Mouse (Mus musculus) stomach, embryonic 15.5 days (tissue): ENCODE data around the gene Strip1. TPM values are rescaled to one million over a fixed set of nuclear protein-coding genes. Genes with fewer than 3 reads are reported as not detected.
"Not testable (repeated sequence)": the region's sequence is repeated elsewhere in the genome, so short reads cannot be mapped to it uniquely, and the experiment has no call there.

Experiments
- ATAC-seq: fragments of 200-750 bp; cut with Nextera tagmentation; 2 replicates; pipeline ENCODE4 v1.8.0; 2017; ENCODE audit warnings: low read depth, moderate number of reproducible peaks, moderate TSS enrichment; ENCODE audit not compliant: insufficient read depth, low FRiP score
- H3K27ac ChIP-seq: fragments of 300-500 bp; sonication (generic); 2 replicates; pipeline ENCODE4 v1.5.1; 2015; ENCODE audit warnings: mild to moderate bottlenecking, inconsistent platforms
- H3K27me3 ChIP-seq: fragments of 300-500 bp; sonication (generic); replicated peaks from 2 replicates; pipeline ENCODE4 v1.6.1; 2015; ENCODE audit warnings: inconsistent platforms
- H3K36me3 ChIP-seq: fragments of 300-500 bp; sonication (generic); 2 replicates; pipeline ENCODE4 v1.6.1; 2015; ENCODE audit warnings: inconsistent platforms
- H3K4me1 ChIP-seq: fragments of 300-500 bp; sonication (generic); 2 replicates; pipeline ENCODE4 v1.6.1; 2015; ENCODE audit warnings: inconsistent platforms
- H3K4me2 ChIP-seq: fragments of 300-500 bp; sonication (generic); 2 replicates; pipeline ENCODE4 v1.6.1; 2015; ENCODE audit warnings: mild to moderate bottlenecking, inconsistent platforms
- H3K4me3 ChIP-seq: fragments of 300-500 bp; sonication (generic); replicated peaks from 2 replicates; pipeline ENCODE4 v1.5.1; 2015; ENCODE audit warnings: inconsistent platforms
- H3K9ac ChIP-seq: fragments of 300-500 bp; sonication (generic); 2 replicates; pipeline ENCODE4 v1.6.1; 2015; ENCODE audit warnings: inconsistent platforms
- H3K9me3 ChIP-seq: fragments of 300-500 bp; sonication (generic); 2 replicates; pipeline ENCODE4 v1.6.1; 2016; ENCODE audit warnings: inconsistent platforms
- WGBS: fragments of 180-500 bp; shearing (Covaris S2); methylation state at CpG from one replicate; pipeline ENCODE4 v1.1.7; 2015; 5-methylcytosine and 5-hydroxymethylcytosine counted together
- polyA plus RNA-seq: library from polyadenylated mRNA; unstranded; fragments of >200 nt; fragmentation: Nextera tagmentation; extraction: Ambion mirVana; gene quantifications from 2 replicates; pipeline ENCODE4 v1.2.1, GENCODE M21; 2015

Strip1 gene
- polyA plus RNA-seq, 1 experiment from 2014 or later, result 37.9 TPM

GRCm38 (mm10) chr3:107652968-107653367 is 21.5 kb upstream of the Strip1 start:
- 80% methylated on average over 3 of the region's 3 CpGs for WGBS
- 0 out of 2 replicates have a peak, but pooled peaks cover under 1% of the 10 kb centered on the region for H3K4me1 ChIP-seq
- no peak for ATAC-seq

DNA sequence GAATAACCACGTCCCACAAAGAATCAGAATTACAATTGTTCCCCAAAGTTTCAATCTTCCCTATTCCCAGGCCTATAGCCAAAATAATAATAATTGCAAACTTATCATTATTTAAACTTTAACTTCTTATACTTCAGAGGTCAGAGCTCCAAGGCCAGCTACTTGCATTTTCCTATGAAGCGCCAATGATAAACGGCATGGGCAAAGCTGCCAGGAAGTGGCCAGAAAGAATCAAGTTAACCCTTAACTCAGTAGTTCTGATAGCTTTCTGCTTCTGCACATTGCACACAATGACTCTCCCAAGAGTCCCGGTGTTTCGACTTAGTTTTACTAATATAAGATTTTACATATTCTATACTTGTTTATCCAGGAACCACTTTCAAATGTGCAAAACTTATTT is 18.8 kb upstream of the Strip1 start:
- not testable (repeated sequence) for H3K36me3 ChIP-seq, H3K9ac ChIP-seq, H3K27me3 ChIP-seq, H3K4me1 ChIP-seq, ATAC-seq, H3K9me3 ChIP-seq, H3K4me2 ChIP-seq, H3K27ac ChIP-seq, H3K4me3 ChIP-seq
- 48% methylated on average over 5 of the region's 5 CpGs for WGBS

More at GRCm38 (mm10) chr3:107652968-107653367, 21.5 kb upstream of the Strip1 start:
- no peaks in the 10 kb centered on the region for H3K9me3 ChIP-seq
- H3K27ac ChIP-seq, result no peak overlapping the region
- no peak overlapping the region for H3K4me3 ChIP-seq
- no peak overlapping the region for H3K9ac ChIP-seq
- no peaks in the 10 kb centered on the region for H3K36me3 ChIP-seq
- H3K4me2 ChIP-seq, result no peak overlapping the region
- no peaks in the 10 kb centered on the region for H3K27me3 ChIP-seq

DNA sequence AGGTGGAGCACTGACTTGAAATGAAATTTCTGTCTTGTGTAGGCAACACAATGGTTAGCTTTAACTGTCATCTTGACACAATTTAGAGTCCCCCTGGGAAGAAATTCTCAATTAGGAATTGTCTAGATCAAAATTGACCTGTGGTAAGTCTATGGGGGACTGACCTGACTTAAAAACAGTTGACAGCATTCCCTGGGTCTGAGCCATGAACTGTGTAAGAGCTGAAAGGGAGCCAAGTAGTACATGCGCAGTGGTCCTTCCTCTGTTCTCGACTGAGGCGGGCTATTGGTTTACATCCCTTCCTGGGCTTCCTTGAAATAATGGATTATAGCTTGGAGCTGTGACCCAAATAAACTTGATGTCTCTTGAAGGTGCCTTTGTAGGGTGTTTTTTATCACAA is 15.5 kb upstream of the Strip1 start:
- Histone ChIP-seq H3K4me1 (0 out of 2 replicates have a peak, but pooled peaks cover 2% of the 10 kb centered on the region), H3K27me3 (no peaks in the 10 kb centered on the region), H3K27ac (no peak overlapping the region), H3K36me3 (no peaks in the 10 kb centered on the region), H3K9ac (no peak overlapping the region), H3K4me3 (no peak overlapping the region), H3K4me2 (no peak overlapping the region), H3K9me3 (no peaks in the 10 kb centered on the region)
- 87% methylated on average over 3 of the region's 3 CpGs for WGBS
- ATAC-seq, result no peak

DNA sequence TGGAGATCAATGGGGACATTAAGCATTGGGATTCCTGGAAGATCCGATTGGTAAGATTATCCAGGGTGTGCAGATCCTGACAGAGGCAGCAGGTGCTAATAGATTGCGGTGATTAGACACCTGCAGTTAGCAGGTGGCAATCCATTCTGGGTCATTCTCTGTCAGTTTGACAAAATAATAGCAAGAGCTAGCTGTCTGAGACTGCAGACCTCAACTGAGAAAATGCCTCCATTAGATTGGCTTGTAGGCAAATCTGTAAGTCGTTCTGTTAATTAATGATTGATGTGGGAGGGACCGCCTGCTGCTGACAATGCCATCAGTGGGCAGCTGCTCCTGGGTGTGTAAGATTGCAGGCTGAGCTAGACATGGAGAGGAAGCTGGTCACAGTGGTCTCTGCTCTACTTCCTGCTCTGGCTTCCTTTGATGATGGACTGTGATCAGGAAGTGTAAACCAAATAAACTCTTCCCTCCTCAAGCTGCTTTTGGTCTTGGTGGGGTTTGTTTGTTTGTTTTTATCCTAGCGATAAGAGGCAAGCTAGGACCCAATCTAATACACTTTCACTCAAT is 6.2 kb upstream of the Strip1 start:
- Histone ChIP-seq H3K9ac (no peak overlapping the region), H3K9me3 (no peaks in the 10 kb centered on the region), H3K27me3 (no peaks in the 10 kb centered on the region), H3K4me2 (no peak overlapping the region), H3K4me1 (no peaks in the 10 kb centered on the region), H3K27ac (no peak overlapping the region), H3K4me3 (no peak overlapping the region), H3K36me3 (no peaks in the 10 kb centered on the region)
- ATAC-seq, result no peak
- WGBS, result 55% methylated on average over 5 of the region's 5 CpGs

DNA sequence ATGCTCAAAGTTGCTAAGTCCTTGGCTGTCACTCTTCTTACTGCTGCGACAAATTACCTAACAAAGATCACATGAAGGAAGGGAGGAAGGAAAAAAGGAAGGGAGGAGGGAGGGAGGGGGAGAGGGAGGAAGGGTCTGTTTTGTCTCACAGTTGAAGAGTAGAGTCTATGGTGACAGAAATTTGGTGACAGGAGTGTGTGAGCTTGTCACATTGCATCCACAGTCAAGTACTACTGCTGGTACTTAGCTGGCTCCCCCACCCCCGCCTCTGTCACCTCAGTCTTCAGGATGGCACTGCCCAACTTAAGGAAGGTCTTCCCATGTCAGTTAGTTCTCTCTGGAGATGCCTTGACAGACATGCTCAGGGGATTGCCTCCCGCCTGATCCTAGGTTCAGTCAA is 4.7 kb upstream of the Strip1 start:
- ATAC-seq, result no peak
- H3K9me3 ChIP-seq, result no peaks in the 10 kb centered on the region
- H3K4me3 ChIP-seq, result no peak overlapping the region
- H3K27ac ChIP-seq, result no peak overlapping the region
- no peaks in the 10 kb centered on the region for H3K36me3 ChIP-seq
- no peak overlapping the region for H3K9ac ChIP-seq
- 67% methylated on average over 3 of the region's 3 CpGs for WGBS
- no peaks in the 10 kb centered on the region for H3K4me1 ChIP-seq
- no peak overlapping the region for H3K4me2 ChIP-seq
- H3K27me3 ChIP-seq, result no peaks in the 10 kb centered on the region

GRCm38 (mm10) chr3:107635836-107636235 is 4.3 kb upstream of the Strip1 start:
- Histone ChIP-seq H3K4me2 (no peak overlapping the region), H3K4me3 (no peak overlapping the region), H3K27ac (no peak overlapping the region), H3K9ac (no peak overlapping the region), H3K9me3 (no peaks in the 10 kb centered on the region), H3K36me3 (no peaks in the 10 kb centered on the region), H3K4me1 (no peaks in the 10 kb centered on the region), H3K27me3 (no peaks in the 10 kb centered on the region)
- 52% methylated on average over 8 of the region's 8 CpGs for WGBS
- ATAC-seq, result no peak

GRCm38 (mm10) chr3:107633906-107634305 is 2.4 kb upstream of the Strip1 start:
- Histone ChIP-seq H3K4me3 (no peak overlapping the region), H3K27me3 (no peaks in the 10 kb centered on the region), H3K36me3 (no peaks in the 10 kb centered on the region), H3K4me2 (no peak overlapping the region), H3K9ac (no peak overlapping the region), H3K27ac (no peak overlapping the region), H3K4me1 (peaks cover 7% of the 10 kb centered on the region), H3K9me3 (no peaks in the 10 kb centered on the region)
- 90% methylated on average over 9 of the region's 9 CpGs for WGBS
- no peak for ATAC-seq

DNA sequence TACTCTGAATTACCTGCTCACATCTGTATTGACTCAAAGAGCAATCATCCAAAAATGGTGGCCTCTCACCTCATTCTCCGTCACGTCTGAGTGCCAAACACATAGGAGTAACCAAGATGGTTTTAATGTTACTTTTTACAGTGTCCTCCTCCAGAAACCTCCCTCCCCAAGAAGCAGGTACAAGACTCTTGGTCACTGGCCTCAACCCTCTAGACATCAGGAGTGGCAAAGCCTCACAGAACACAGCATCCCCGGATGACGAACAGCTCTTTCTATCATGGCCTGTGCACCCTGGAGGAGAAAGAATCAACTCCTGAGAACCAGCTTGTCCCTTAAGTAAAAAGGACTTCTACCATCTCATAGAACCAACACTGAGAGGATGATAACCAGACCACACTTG is 1.3 kb upstream of the Strip1 start:
- no peaks in the 10 kb centered on the region for H3K9me3 ChIP-seq
- no peaks in the 10 kb centered on the region for H3K36me3 ChIP-seq
- H3K4me2 ChIP-seq, result no peak overlapping the region
- no peak overlapping the region for H3K9ac ChIP-seq
- WGBS, result 96% methylated on average over 4 of the region's 4 CpGs
- ATAC-seq, result no peak
- H3K4me1 ChIP-seq, result peaks cover 7% of the 10 kb centered on the region
- no peak overlapping the region for H3K4me3 ChIP-seq
- no peaks in the 10 kb centered on the region for H3K27me3 ChIP-seq
- no peak overlapping the region for H3K27ac ChIP-seq

DNA sequence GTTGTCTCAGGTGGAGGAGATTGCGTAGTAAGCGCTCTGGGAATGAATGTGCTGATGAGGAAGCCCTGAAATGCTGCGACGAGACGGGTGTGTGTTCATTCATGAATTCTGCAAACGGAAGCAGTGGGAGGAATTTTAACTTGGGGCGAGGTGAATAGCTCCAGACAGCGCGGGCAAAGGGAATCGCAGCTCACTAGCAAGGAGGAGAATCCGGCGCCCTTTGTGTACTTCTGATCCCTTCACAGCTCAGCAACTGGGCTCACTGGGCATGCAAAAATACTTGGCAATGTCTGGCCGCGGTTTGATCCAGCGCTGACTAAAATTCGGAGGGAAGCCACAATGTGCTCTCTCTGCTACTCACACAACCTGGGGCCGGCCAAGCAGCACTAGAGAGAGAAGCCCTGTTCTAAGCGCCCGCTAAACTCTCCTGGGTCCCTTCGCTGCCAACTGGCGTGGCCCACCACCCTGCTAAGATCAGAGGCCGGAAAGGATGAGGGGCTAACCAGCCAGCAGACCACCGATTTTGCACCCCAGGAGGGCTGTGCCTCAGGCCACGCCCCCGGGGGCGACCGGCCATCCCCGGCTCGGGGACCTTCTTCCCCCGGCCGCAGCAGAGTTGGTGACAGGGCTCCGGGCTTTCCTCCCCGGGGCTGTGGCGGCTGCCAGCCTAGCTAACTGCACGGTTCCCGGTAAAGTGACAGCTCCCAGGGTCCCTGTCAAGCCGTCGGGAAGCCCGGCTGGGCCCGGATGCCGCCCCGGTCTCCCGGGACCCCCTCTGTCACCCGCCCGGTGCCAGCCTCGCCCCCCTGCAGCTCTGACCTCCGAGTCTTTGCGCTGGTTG is 592 bp downstream of the Strip1 start, which contains the start of gene Gm10961:
Gene Gm10961 (plus strand): TSS at position 641 of the 841 bp plus-strand sequence.
- 2% methylated on average over 46 of the region's 48 CpGs for WGBS
- peak within 1 kb of the TSS; percentile 95 for H3K9ac ChIP-seq
- H3K9me3 ChIP-seq, result no peaks in the 10 kb centered on the region
- ATAC-seq, result peak; percentile 52
- H3K27ac ChIP-seq, result peak within 1 kb of the TSS; percentile 90
- H3K4me2 ChIP-seq, result peak within 1 kb of the TSS; percentile 74
- H3K27me3 ChIP-seq, result no peaks in the 10 kb centered on the region
- peaks cover 17% of the 10 kb centered on the region; the same call in 1 of the 2 replicates for H3K36me3 ChIP-seq
- H3K4me1 ChIP-seq, result peaks cover 7% of the 10 kb centered on the region
- H3K4me3 ChIP-seq, result peak within 1 kb of the TSS; percentile 100

DNA sequence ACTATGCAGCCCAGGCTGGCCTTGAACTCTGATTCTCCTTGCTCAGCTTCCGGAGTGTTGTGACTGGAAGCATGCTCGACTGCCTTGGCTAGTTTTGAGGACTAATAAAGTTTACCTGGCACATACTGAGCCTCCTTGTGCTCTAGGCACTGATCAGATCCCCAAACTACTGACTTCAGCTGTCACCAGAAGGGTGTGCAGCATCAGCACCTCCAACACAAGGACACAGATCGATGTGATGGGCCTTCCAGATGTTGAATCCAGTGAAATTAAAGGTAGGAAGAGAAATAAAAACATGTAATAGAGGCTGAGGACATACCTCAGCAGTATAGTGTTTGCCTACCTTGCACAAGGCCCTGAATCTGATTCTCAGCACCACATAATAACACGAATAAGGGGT is 2.1 kb downstream of the Strip1 start:
- Histone ChIP-seq H3K36me3 (peaks cover 30% of the 10 kb centered on the region), H3K27me3 (no peaks in the 10 kb centered on the region), H3K4me2 (no peak overlapping the region), H3K4me1 (peaks cover 7% of the 10 kb centered on the region), H3K27ac (no peak overlapping the region), H3K4me3 (no peak overlapping the region), H3K9ac (no peak overlapping the region), H3K9me3 (no peaks in the 10 kb centered on the region)
- ATAC-seq, result no peak
- WGBS, result 89% methylated on average over 4 of the region's 4 CpGs

- Histone ChIP-seq H3K4me2 (no peak overlapping the region), H3K27me3 (no peaks in the 10 kb centered on the region), H3K4me1 (peaks cover 7% of the 10 kb centered on the region), H3K9me3 (no peaks in the 10 kb centered on the region), H3K36me3 (peaks cover 38% of the 10 kb centered on the region), H3K4me3 (no peak overlapping the region), H3K27ac (no peak overlapping the region), H3K9ac (no peak overlapping the region)
- ATAC-seq, result no peak
- 87% methylated on average over 2 of the region's 2 CpGs for WGBS
Measured at GRCm38 (mm10) chr3:107628551-107628950, 2.9 kb downstream of the Strip1 start.

GRCm38 (mm10) chr3:107627641-107628040 is 3.9 kb downstream of the Strip1 start:
- peaks cover 7% of the 10 kb centered on the region for H3K4me1 ChIP-seq
- no peak overlapping the region for H3K4me2 ChIP-seq
- WGBS, result 92% methylated on average over 7 of the region's 7 CpGs
- H3K36me3 ChIP-seq, result peaks cover 47% of the 10 kb centered on the region
- no peak overlapping the region for H3K27ac ChIP-seq
- no peak overlapping the region for H3K9ac ChIP-seq
- H3K27me3 ChIP-seq, result no peaks in the 10 kb centered on the region
- no peaks in the 10 kb centered on the region for H3K9me3 ChIP-seq
- no peak overlapping the region for H3K4me3 ChIP-seq
- no peak for ATAC-seq
